Mouse (Mus musculus) layer of hippocampus, adult 18-20 months (tissue): ENCODE measurements around the gene Cdr2l. TPM values are rescaled to one million over a fixed set of nuclear protein-coding genes. Genes with fewer than 3 reads are reported as not detected.
"Not testable (repeated sequence)": the region's sequence is repeated elsewhere in the genome, so short reads cannot be mapped to it uniquely, and the experiment has no call there.

Experiments
- DNase-seq, 2 experiments: peaks; one replicate each; pipeline ENCODE4 v3.0.0; 2022; ENCODE audit warnings: low spot score in 2 of 2
- total RNA-seq, 2 experiments: library from RNA; stranded (reverse); gene quantifications; 2 replicates each; pipeline ENCODE4 v1.2.3; 2021

Cdr2l gene
- total RNA-seq, 2 experiments from 2014 or later: 29.7 to 30.6 TPM

GRCm38 (mm10) chr11:115370368-115370767 is 11.3 kb upstream of the Cdr2l start:
- DNase-seq: no peak

- no peak for DNase-seq
Measured at GRCm38 (mm10) chr11:115371354-115371753, 10.4 kb upstream of the Cdr2l start.

- no peak for DNase-seq
Measured at GRCm38 (mm10) chr11:115372015-115372414, 9.7 kb upstream of the Cdr2l start.

- DNase-seq: no peak
Measured at GRCm38 (mm10) chr11:115372737-115373136, 9.0 kb upstream of the Cdr2l start.

GRCm38 (mm10) chr11:115373805-115374694 is 7.7 kb upstream of the Cdr2l start:
- peak; percentile 64 to 78 for DNase-seq

GRCm38 (mm10) chr11:115374695-115375425 is 6.9 kb upstream of the Cdr2l start:
- peak in 1 of 2 experiments; percentile 78 for DNase-seq

- DNase-seq: no peak
Measured at GRCm38 (mm10) chr11:115376722-115377121, 5.0 kb upstream of the Cdr2l start.

- DNase-seq: no peak
Measured at GRCm38 (mm10) chr11:115377254-115377653, 4.5 kb upstream of the Cdr2l start.

- no peak for DNase-seq
Measured at GRCm38 (mm10) chr11:115377854-115378253, 3.9 kb upstream of the Cdr2l start.

GRCm38 (mm10) chr11:115381276-115381675 is 440 bp upstream of the Cdr2l start:
- no peak for DNase-seq

- DNase-seq: no peak
Measured at GRCm38 (mm10) chr11:115382891-115383290, 1.2 kb downstream of the Cdr2l start.

GRCm38 (mm10) chr11:115383701-115384474 is 2.2 kb downstream of the Cdr2l start:
- DNase-seq: no peak

GRCm38 (mm10) chr11:115384587-115384986 is 2.9 kb downstream of the Cdr2l start:
- no peak for DNase-seq

GRCm38 (mm10) chr11:115386859-115387258 is 5.1 kb downstream of the Cdr2l start:
- DNase-seq: not testable (repeated sequence)

GRCm38 (mm10) chr11:115391358-115391757 is 9.6 kb downstream of the Cdr2l start:
- DNase-seq: peak in 1 of 2 experiments; percentile 59

- no peak for DNase-seq
Measured at GRCm38 (mm10) chr11:115393721-115394325, 12.1 kb downstream of the Cdr2l start.

- DNase-seq: no peak
Measured at GRCm38 (mm10) chr11:115398085-115398484, 16.4 kb downstream of the Cdr2l start.

- no peak for DNase-seq
Measured at GRCm38 (mm10) chr11:115400126-115400525, 18.4 kb downstream of the Cdr2l start.

GRCm38 (mm10) chr11:115400630-115401391 is 19.1 kb downstream of the Cdr2l start:
- peak; percentile 60 to 83 for DNase-seq
